Mouse (Mus musculus) embryonic facial prominence, embryonic 11.5 days (tissue): ENCODE measurements at regions not wholly inside any gene's neighbourhood (a gene's known extent, or its start where the extent isn't known, plus 50 kb on each side); places are given as distances from the start of the nearest gene placed in this dataset.
A peak's percentile ranks its signal among the peaks of the same experiment; 100 is the strongest.

Experiments used
- ATAC-seq: fragments of 200-750 bp; cut with Nextera tagmentation; replicated peaks from 2 replicates; pipeline ENCODE4 v1.8.0; 2017; ENCODE audit warnings: low read depth; ENCODE audit not compliant: insufficient number of reproducible peaks, low FRiP score, low TSS enrichment
- DNase-seq: peaks from one replicate; pipeline ENCODE4 v3.0.0-alpha.2; 2015; ENCODE audit warnings: low spot score
- H3K27ac ChIP-seq: fragments of 300-500 bp; sonication (generic); replicated peaks from 2 replicates; pipeline ENCODE4 v1.5.1; 2014; ENCODE audit warnings: mild to moderate bottlenecking, low read depth, low read length, control low read depth
- H3K27me3 ChIP-seq: fragments of 300-500 bp; sonication (generic); 2 replicates; pipeline ENCODE4 v1.6.1; 2014; ENCODE audit warnings: mild to moderate bottlenecking, low read length, moderate library complexity, mixed read lengths; ENCODE audit not compliant: control insufficient read depth, insufficient read depth
- H3K36me3 ChIP-seq: fragments of 300-500 bp; sonication (generic); replicated peaks from 2 replicates; pipeline ENCODE4 v1.6.1; 2014; ENCODE audit warnings: low read depth, mild to moderate bottlenecking, low read length, moderate library complexity, mixed read lengths; ENCODE audit not compliant: control insufficient read depth, insufficient read depth
- H3K4me1 ChIP-seq: fragments of 300-500 bp; sonication (generic); 2 replicates; pipeline ENCODE4 v1.6.1; 2014; ENCODE audit warnings: low read length, mixed read lengths; ENCODE audit not compliant: control insufficient read depth, insufficient read depth
- H3K4me2 ChIP-seq: fragments of 300-500 bp; sonication (generic); 2 replicates; pipeline ENCODE4 v1.6.1; 2014; ENCODE audit warnings: low read depth, mild to moderate bottlenecking, control low read depth, low read length, moderate library complexity
- H3K4me3 ChIP-seq: fragments of 300-500 bp; sonication (generic); 2 replicates; pipeline ENCODE4 v1.5.1; 2014; ENCODE audit warnings: low read depth, low read length, control low read depth
- H3K9ac ChIP-seq: fragments of 300-500 bp; sonication (generic); replicated peaks from 2 replicates; pipeline ENCODE4 v1.6.1; 2014; ENCODE audit warnings: mild to moderate bottlenecking, control low read depth, low read length
- H3K9me3 ChIP-seq: fragments of 300-500 bp; sonication (generic); replicated peaks from 2 replicates; pipeline ENCODE4 v1.6.1; 2016; ENCODE audit warnings: mild to moderate bottlenecking, low read length, inconsistent platforms, mixed read lengths; ENCODE audit not compliant: control insufficient read depth
- whole genome bisulfite sequencing: fragments of 180-500 bp; shearing (Covaris S2); extraction: QIAGEN DNeasy Blood & Tissue Kit; methylation state at CpG from one replicate; pipeline ENCODE4 v1.1.7; 2014; 5-methylcytosine and 5-hydroxymethylcytosine counted together

DNA sequence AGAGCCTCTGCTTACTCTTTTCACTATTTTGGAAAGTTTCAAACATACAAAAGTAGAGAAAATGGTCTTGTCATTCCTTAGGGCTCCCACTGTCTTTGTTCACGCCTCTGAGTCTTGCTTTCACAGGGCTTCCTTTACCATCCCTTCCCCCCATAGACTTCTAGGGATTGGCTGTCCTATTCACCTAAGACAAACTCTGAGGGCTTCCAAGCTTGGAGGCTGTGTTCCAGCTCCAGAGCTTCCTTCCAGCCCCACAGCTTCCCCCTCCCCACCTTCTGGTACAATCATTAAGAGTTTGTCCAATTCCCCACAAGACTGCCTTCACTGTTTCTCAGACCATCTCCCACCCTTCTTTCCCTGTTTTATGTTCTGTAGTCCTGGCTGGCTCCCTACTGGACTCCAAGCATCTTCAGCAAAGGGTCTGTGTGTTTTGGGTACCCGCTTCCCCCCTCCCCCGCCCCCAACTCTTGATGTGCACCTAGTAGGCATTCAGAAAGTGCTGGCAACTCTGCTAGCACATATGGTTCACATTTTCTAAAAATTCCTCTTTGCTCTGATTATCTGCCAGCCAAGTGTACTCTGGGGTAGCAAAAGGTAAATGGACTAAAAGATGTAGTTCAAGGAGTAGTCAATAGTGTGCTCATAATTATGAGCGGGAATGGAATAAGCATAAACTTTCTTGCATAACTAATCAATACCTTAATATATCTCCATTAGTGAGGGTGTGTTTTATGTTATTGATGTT, 344.0 kb downstream of the Slc4a3 start:
- H3K27ac ChIP-seq, result no peak overlapping the region
- H3K4me1 ChIP-seq, result no peaks in the 10 kb centered on the region; the same call in 1 of the 2 replicates
- no peak overlapping the region for H3K4me3 ChIP-seq
- DNase-seq, result peak; percentile 51
- no peaks in the 10 kb centered on the region for H3K27me3 ChIP-seq
- H3K9ac ChIP-seq, result no peak overlapping the region
- H3K4me2 ChIP-seq, result no peak overlapping the region
- no peaks in the 10 kb centered on the region for H3K36me3 ChIP-seq
- 46% methylated on average over 4 of the region's 4 CpGs for WGBS
- H3K9me3 ChIP-seq, result no peaks in the 10 kb centered on the region
- no peak for ATAC-seq

DNA sequence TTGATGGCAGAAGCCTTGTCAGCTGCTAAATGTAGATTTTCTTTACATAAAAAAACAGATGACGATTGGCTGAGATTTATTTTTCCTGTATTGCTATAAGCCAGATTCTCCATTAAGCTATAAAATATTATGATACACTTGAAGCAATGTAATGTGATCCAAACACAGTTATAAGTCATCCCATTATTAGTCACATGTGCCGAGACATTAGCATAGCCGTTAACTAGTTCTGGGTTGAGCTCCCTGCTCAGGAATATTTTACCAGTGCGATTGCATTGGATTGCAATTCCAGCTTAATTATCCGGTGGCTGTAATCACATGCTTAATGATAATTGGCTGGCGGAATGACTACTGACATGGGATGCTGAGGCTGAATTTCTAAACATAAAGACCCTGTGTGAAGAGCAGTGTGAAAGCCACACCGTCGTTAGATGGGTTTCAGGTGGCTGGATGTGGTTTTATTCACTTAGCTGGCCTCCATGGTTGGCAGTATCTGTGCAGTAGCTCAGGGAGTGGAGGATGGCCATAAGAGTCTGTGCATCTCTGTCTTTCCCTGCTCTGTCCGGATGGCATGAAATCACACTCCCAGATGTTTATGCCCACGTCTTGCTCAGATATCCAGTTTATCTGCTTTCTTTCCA, 344.7 kb downstream of the Slc4a3 start:
- H3K4me2 ChIP-seq, result no peak overlapping the region
- H3K9ac ChIP-seq, result no peak overlapping the region
- DNase-seq (no peak), ATAC-seq (no peak)
- H3K27me3 ChIP-seq, result no peaks in the 10 kb centered on the region
- no peaks in the 10 kb centered on the region for H3K9me3 ChIP-seq
- no peak overlapping the region for H3K27ac ChIP-seq
- 60% methylated on average over 10 of the region's 10 CpGs for WGBS
- no peaks in the 10 kb centered on the region; the same call in 1 of the 2 replicates for H3K4me1 ChIP-seq
- no peak overlapping the region for H3K4me3 ChIP-seq
- H3K36me3 ChIP-seq, result no peaks in the 10 kb centered on the region

- no peak overlapping the region for H3K4me2 ChIP-seq
- DNase-seq (no peak), ATAC-seq (no peak)
- H3K9me3 ChIP-seq, result no peaks in the 10 kb centered on the region
- H3K4me1 ChIP-seq, result no peaks in the 10 kb centered on the region
- H3K4me3 ChIP-seq, result no peak overlapping the region
- no peaks in the 10 kb centered on the region for H3K36me3 ChIP-seq
- no peak overlapping the region for H3K27ac ChIP-seq
- H3K9ac ChIP-seq, result no peak overlapping the region
- 94% methylated on average over 1 of the region's 1 CpGs for WGBS
- no peaks in the 10 kb centered on the region for H3K27me3 ChIP-seq
Measured at GRCm38 (mm10) chr1:75895550-75895949, 349.5 kb downstream of the Slc4a3 start.

DNA sequence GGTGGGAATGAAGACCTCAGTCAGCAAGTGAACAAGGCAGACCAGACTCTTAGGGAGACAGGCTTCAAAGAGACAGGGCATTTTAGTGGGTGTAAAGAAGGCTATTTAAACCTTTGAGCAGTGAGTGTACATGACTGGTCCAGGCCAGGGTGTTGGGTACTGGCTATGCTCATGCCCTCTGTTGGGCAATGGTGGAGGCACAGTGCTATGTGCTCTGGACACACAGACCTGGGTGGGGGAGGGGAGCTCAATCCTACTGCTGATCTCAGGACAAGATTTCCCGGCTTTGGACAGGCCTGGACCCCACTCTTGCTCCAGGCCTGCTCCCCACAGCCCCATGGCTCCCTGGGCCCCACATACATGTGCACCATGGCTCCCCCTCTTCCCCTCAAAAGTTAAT, 355.1 kb downstream of the Slc4a3 start:
- Histone ChIP-seq H3K9ac (no peak overlapping the region), H3K9me3 (no peaks in the 10 kb centered on the region), H3K27me3 (no peaks in the 10 kb centered on the region), H3K4me2 (no peak overlapping the region), H3K4me3 (no peak overlapping the region), H3K36me3 (no peaks in the 10 kb centered on the region), H3K4me1 (no peaks in the 10 kb centered on the region), H3K27ac (no peak overlapping the region)
- ATAC-seq (peak; percentile 39; the same call in 1 of the 2 replicates), DNase-seq (peak; percentile 39)
- WGBS, result 21% methylated on average over 1 of the region's 1 CpGs

DNA sequence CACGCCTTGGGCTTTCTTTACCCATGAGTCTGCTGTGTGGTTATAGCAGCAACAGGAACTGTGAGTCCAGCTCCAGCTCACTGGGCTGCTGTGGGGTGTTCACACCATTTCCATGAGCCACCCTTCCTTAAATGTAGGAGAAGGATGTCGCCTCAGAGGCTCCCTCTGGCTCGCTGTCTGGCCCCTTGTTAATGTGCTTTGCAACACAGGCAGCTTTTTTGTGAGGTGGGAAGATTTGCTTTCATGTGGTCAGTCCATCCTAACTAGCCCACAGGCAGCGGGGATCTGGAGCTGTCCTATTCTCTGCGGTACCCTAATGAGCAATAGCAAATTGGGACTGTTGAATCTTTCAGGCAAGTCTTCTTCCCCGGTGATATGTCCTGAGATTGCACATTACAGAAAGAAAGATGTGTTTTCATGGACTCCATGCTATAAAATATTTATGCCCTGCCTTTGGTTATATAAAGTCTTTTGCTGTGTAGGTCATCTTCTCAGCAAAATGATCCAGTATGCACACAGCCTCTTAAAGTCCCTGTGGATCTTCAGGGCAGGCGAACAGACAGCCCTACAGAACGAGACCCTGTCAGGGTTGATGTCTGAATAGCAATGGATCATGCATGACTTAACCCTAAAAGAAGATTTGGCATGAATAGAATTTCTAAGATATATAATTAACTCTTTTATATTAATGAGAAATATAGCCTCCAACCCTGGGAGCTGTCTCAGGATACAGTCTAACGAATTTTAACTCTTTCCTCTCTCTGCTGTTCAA, 359.8 kb downstream of the Slc4a3 start:
- 73% methylated on average over 9 of the region's 9 CpGs for WGBS
- no peak overlapping the region for H3K9ac ChIP-seq
- no peak overlapping the region for H3K4me2 ChIP-seq
- ATAC-seq, result no peak
- H3K4me1 ChIP-seq, result no peaks in the 10 kb centered on the region
- H3K9me3 ChIP-seq, result no peaks in the 10 kb centered on the region
- no peak overlapping the region for H3K27ac ChIP-seq
- no peaks in the 10 kb centered on the region for H3K27me3 ChIP-seq
- no peaks in the 10 kb centered on the region for H3K36me3 ChIP-seq
- DNase-seq, result no peak
- no peak overlapping the region for H3K4me3 ChIP-seq

GRCm38 (mm10) chr1:75915311-75915710, 369.2 kb downstream of the Slc4a3 start:
- no peak for ATAC-seq
- no peak for DNase-seq
- Histone ChIP-seq H3K4me1 (no peaks in the 10 kb centered on the region), H3K4me2 (no peak overlapping the region), H3K27ac (no peak overlapping the region), H3K9ac (no peak overlapping the region), H3K27me3 (no peaks in the 10 kb centered on the region), H3K4me3 (no peak overlapping the region), H3K9me3 (no peaks in the 10 kb centered on the region), H3K36me3 (no peaks in the 10 kb centered on the region)
- WGBS, result 92% methylated on average over 2 of the region's 2 CpGs

DNA sequence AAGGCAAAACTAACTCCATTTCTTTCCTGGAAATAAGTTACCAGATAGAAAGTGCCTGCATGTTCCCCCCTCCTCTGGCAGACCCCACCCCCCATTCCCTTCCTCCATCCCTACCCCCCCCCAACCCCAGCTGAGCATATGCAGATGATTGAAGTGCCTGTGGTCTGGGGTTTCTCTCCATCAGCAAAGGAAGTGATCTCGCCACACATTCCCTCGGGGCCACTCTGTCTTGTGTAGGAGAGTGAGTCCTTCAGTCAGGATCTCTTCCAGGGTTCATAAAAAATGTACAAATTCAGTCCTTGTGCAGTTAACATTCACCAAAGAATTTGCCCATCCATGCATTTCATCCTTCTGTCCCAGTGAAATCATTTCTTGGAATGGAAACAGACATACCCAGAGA, 370.1 kb downstream of the Slc4a3 start:
- 18% methylated on average over 2 of the region's 2 CpGs for WGBS
- no peak overlapping the region for H3K9ac ChIP-seq
- H3K4me3 ChIP-seq, result no peak overlapping the region

DNA sequence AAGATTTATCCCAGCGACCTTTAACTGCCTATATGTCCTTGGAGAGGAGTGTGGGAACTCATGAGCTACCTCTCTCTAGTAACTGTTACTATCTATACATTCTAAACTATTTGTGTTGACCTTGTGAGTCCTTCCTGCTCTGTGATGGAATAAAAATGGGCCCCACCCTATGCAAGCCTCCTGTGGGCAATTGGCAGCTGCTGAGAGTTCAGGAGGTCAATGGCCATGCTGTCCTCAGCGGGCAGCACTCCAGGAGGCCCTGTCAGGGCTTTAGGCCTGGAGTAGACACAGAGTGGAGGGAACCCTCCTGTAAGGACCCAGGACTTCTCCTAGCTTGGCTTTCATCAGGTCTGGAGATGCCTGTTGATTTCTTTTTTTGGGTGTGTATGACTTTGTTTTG, 373.1 kb downstream of the Slc4a3 start:
- Histone ChIP-seq H3K27me3 (no peaks in the 10 kb centered on the region), H3K4me1 (no peaks in the 10 kb centered on the region), H3K36me3 (no peaks in the 10 kb centered on the region), H3K4me2 (no peak overlapping the region), H3K4me3 (no peak overlapping the region), H3K9ac (no peak overlapping the region), H3K9me3 (no peaks in the 10 kb centered on the region), H3K27ac (no peak overlapping the region)
- WGBS, result 63% methylated on average over 2 of the region's 2 CpGs
- DNase-seq (no peak), ATAC-seq (no peak)

More for the DNA sequence above, 370.1 kb downstream of the Slc4a3 start:
- Histone ChIP-seq H3K27ac (no peak overlapping the region), H3K4me2 (no peak overlapping the region), H3K9me3 (no peaks in the 10 kb centered on the region), H3K27me3 (no peaks in the 10 kb centered on the region), H3K36me3 (no peaks in the 10 kb centered on the region), H3K4me1 (no peaks in the 10 kb centered on the region)
- DNase-seq (peak; percentile 61), ATAC-seq (no peak)
